ENCODE assay signal across 21 mouse cellular contexts in the genomic region with DNA sequence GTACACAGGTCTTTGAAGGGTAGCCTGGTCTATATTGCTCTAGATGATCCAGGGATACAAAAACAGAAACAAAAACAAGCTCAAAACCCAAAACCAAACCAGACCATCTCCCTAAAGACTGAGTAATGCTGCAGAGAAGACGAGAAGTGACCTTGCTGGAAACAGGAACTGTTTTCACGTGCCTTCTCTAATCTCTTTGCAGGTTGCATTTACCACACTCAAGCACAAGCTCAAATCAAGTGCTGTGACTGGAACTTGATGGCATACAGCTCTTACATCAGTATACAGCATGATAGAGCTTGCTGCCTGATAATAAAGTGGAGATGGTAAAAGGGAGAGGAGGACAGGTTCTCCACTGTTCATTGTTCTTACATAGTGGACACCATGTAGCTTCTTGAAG.
DNase-seq lines count a peak whose midpoint lies in the region; ATAC-seq and TF ChIP-seq lines count a peak whose summit lies in the region.
"Had no signal": no experiment of that assay in that cellular context is flagged by ENCODE, and none has a peak within 500 bp of the region (broad histone marks: within the 10 kb centered on the region; RNA-seq: fewer than 3 reads in every experiment).

No protein-coding gene starts in this region.

- no peak for TF ChIP-seq RAD21 in MEL (IDR thresholded peaks at IDR 0.05; ENCODE audit: low read depth, low read length)

- H3K27me3 ChIP-seq in MEL (ENCODE audit: control insufficient read depth in 1 of 2, insufficient read depth in 2 of 2, low read length in 2 of 2) = no peaks in the 10 kb centered on the region
- peaks cover 3% of the 10 kb centered on the region; the same call in 1 of the 2 replicates for H3K27me3 ChIP-seq in embryonic facial prominence, embryonic 13.5 days
- H3K27me3 ChIP-seq in embryonic facial prominence, embryonic 15.5 days = no peaks in the 10 kb centered on the region
- H3K27me3 ChIP-seq: forebrain, embryonic 12.5 days; Patski had no signal

- intact Hi-C loops in gastrocnemius, postnatal 14 days (cut with DNase I; ENCODE audit: low total_unique reads) = no loop called here
- intact Hi-C loops in gastrocnemius, postnatal 36 days (cut with DNase I) = no loop called here

- H3K4me3 ChIP-seq in MEL (ENCODE audit: control insufficient read depth in 1 of 2, insufficient read depth in 1 of 2, low read depth in 2 of 2, low read length in 2 of 2) = no peak overlapping the region
- H3K4me3 ChIP-seq in embryonic facial prominence, embryonic 13.5 days = no peak overlapping the region
- H3K4me3 ChIP-seq in embryonic facial prominence, embryonic 15.5 days (replicated peaks) = no peak overlapping the region
- H3K4me3 ChIP-seq: erythroblast, embryonic 14.5 days; forebrain, embryonic 10.5 days; forebrain, embryonic 12.5 days had no signal

- no peaks in the 10 kb centered on the region for H3K9me3 ChIP-seq in MEL (replicated peaks; ENCODE audit: insufficient read depth, low read length)
- no peaks in the 10 kb centered on the region for H3K9me3 ChIP-seq in embryonic facial prominence, embryonic 13.5 days
- H3K9me3 ChIP-seq in embryonic facial prominence, embryonic 15.5 days (replicated peaks) = no peaks in the 10 kb centered on the region
- H3K9me3 ChIP-seq: forebrain, embryonic 10.5 days; forebrain, embryonic 12.5 days had no signal

- H3K79me2 ChIP-seq in MEL (ENCODE audit: control insufficient read depth, insufficient read depth, low read length, poor library complexity) = no peaks in the 10 kb centered on the region

- peaks cover 17 to 22% of the 10 kb centered on the region in 2 experiments for H3K4me1 ChIP-seq in MEL (ENCODE audit: control insufficient read depth in 1 of 2, insufficient read depth in 2 of 2, low read length in 2 of 2)
- H3K4me1 ChIP-seq in embryonic facial prominence, embryonic 13.5 days = peaks cover 19% of the 10 kb centered on the region
- peaks cover 13% of the 10 kb centered on the region; the same call in 1 of the 2 replicates for H3K4me1 ChIP-seq in embryonic facial prominence, embryonic 15.5 days

- no peak overlapping the region for H3K4me2 ChIP-seq in embryonic facial prominence, embryonic 13.5 days
- H3K4me2 ChIP-seq in embryonic facial prominence, embryonic 15.5 days (replicated peaks) = no peak overlapping the region
- H3K4me2 ChIP-seq: forebrain, embryonic 12.5 days had no signal

- DNase-seq in MEL (ENCODE audit: low read depth, low spot score) = peak; percentile 62
- DNase-seq in gastrocnemius, postnatal 14 days = no peak
- no peak for DNase-seq in gastrocnemius, postnatal 36 days
- DNase-seq in gastrocnemius, postnatal 25 days = no peak
- DNase-seq: adrenal gland, adult 8-10 months; adrenal gland, postnatal 14 days; adrenal gland, postnatal 36 days; cerebellum, adult 11-12 months; cerebellum, adult 2 months; cerebellum, adult 9-10 months; cerebellum, postnatal 10 days; cerebellum, postnatal 25 days had no signal

- TF ChIP-seq EP300 in MEL (IDR thresholded peaks at IDR 0.05; ENCODE audit: low read depth in 1 of 2, low read length in 2 of 2) = peak; percentile 9 to 17; a peak in 1 of 4 replicates

- H3K36me3 ChIP-seq in MEL (ENCODE audit: control insufficient read depth in 1 of 2, insufficient read depth in 2 of 2, low read length in 2 of 2) = peaks cover 0 to 21% of the 10 kb centered on the region in 2 experiments; a peak in 2 of 4 replicates
- H3K36me3 ChIP-seq in embryonic facial prominence, embryonic 13.5 days = no peaks in the 10 kb centered on the region
- no peaks in the 10 kb centered on the region for H3K36me3 ChIP-seq in embryonic facial prominence, embryonic 15.5 days
- H3K36me3 ChIP-seq: forebrain, embryonic 10.5 days; forebrain, embryonic 12.5 days had no signal

- TF ChIP-seq POLR2A in MEL (IDR thresholded peaks at IDR 0.05; ENCODE audit: control insufficient read depth in 1 of 2, insufficient read depth in 1 of 2, low read depth in 1 of 2, low read length in 2 of 2, poor library complexity in 1 of 2) = no peak

- no peak overlapping the region for H3K9ac ChIP-seq in MEL (ENCODE audit: control insufficient read depth, low read depth, low read length, poor library complexity, severe bottlenecking)
- no peak overlapping the region for H3K9ac ChIP-seq in embryonic facial prominence, embryonic 13.5 days
- H3K9ac ChIP-seq in embryonic facial prominence, embryonic 15.5 days = no peak overlapping the region
- H3K9ac ChIP-seq: forebrain, embryonic 12.5 days had no signal

- WGBS in embryonic facial prominence, embryonic 13.5 days = 73% methylated on average over 2 of the region's 2 CpGs
- WGBS in embryonic facial prominence, embryonic 15.5 days = 73% methylated on average over 2 of the region's 2 CpGs

- no peak for TF ChIP-seq CTCF in MEL (IDR thresholded peaks at IDR 0.05 in 2 of 3, conservative IDR thresholded peaks at IDR 0.05 in 1 of 3; ENCODE audit: control insufficient read depth in 1 of 3, insufficient read depth in 1 of 3, low read depth in 2 of 3, low read length in 3 of 3, poor library complexity in 1 of 3, severe bottlenecking in 1 of 3)

- ATAC-seq in embryonic facial prominence, embryonic 13.5 days (ENCODE audit: insufficient number of reproducible peaks, insufficient read depth, low FRiP score, low TSS enrichment, low read depth) = no peak
- no peak for ATAC-seq in embryonic facial prominence, embryonic 15.5 days (ENCODE audit: insufficient number of reproducible peaks, low FRiP score, low TSS enrichment, low read depth)
- ATAC-seq: activated CD4-positive, CD25-positive, alpha-beta regulatory T cell, adult 4 months; forebrain, embryonic 14.5 days; forebrain, embryonic 16.5 days; Patski had no signal

- no peak overlapping the region for H3K27ac ChIP-seq in MEL (ENCODE audit: control insufficient read depth, low read depth, low read length)
- H3K27ac ChIP-seq in embryonic facial prominence, embryonic 13.5 days = peak overlapping the region; percentile 87
- peak overlapping the region; percentile 85; the same call in 1 of the 2 replicates for H3K27ac ChIP-seq in embryonic facial prominence, embryonic 15.5 days (replicated peaks)
- H3K27ac ChIP-seq: forebrain, embryonic 10.5 days; forebrain, embryonic 12.5 days had no signal

TF ChIP-seq in MEL, 35 proteins besides CTCF, POLR2A, EP300 and RAD21:
- no peak for TF ChIP-seq E2F4 (IDR thresholded peaks at IDR 0.05; ENCODE audit: borderline replicate concordance, low read depth, low read length)
- 0 out of 2 replicates have a peak, but pooled peaks have one; percentile 34 for TF ChIP-seq USF1 (IDR thresholded peaks at IDR 0.05; ENCODE audit: low read depth, low read length)
- TF ChIP-seq RCOR1 (IDR thresholded peaks at IDR 0.05; ENCODE audit: low read depth, low read length) = peak; percentile 83
- peak; percentile 97 for TF ChIP-seq BHLHE40 (IDR thresholded peaks at IDR 0.05; ENCODE audit: borderline replicate concordance, low read depth, low read length)
- TF ChIP-seq SMC3 (IDR thresholded peaks at IDR 0.05; ENCODE audit: low read depth, low read length) = no peak
TF ChIP-seq in MEL: peak in this region for 3.
